Mouse (Mus musculus) ovary, postnatal 36 days (tissue): Measurements from ENCODE around the gene Hoxa1.
A peak's percentile ranks its signal among the peaks of the same experiment; 100 is the strongest.

Experiments used
- DNase-seq: peaks from one replicate; pipeline ENCODE4 v3.0.0; 2022; ENCODE audit warnings: low spot score, mixed read lengths

Hoxa1 gene

GRCm38 (mm10) chr6:52170898-52171223 is 12.7 kb upstream of the Hoxa1 start:
- DNase-seq = no peak

GRCm38 (mm10) chr6:52170166-52170897 is 12.2 kb upstream of the Hoxa1 start:
- DNase-seq = no peak

GRCm38 (mm10) chr6:52169499-52170165 is 11.5 kb upstream of the Hoxa1 start:
- no peak for DNase-seq

- DNase-seq = peak; percentile 20
These were observed 10.3 kb upstream of the Hoxa1 start for GRCm38 (mm10) chr6:52168191-52169055.

- no peak for DNase-seq
These were observed 9.6 kb upstream of the Hoxa1 start for GRCm38 (mm10) chr6:52167736-52168161.

GRCm38 (mm10) chr6:52167176-52167575 is 9.1 kb upstream of the Hoxa1 start:
- DNase-seq = no peak

- DNase-seq = no peak
These were observed 8.4 kb upstream of the Hoxa1 start for GRCm38 (mm10) chr6:52166431-52167077.

- no peak for DNase-seq
These were observed 7.6 kb upstream of the Hoxa1 start for GRCm38 (mm10) chr6:52165441-52166370.

- DNase-seq = no peak
These were observed 6.7 kb upstream of the Hoxa1 start, which contains the start of gene Hoxa2 for GRCm38 (mm10) chr6:52164626-52165440. Gene Hoxa2 (minus strand): TSS chr6:52164831.

- peak; percentile 15 for DNase-seq
These were observed 6.0 kb upstream of the Hoxa1 start for GRCm38 (mm10) chr6:52164051-52164625.

GRCm38 (mm10) chr6:52163366-52164031 is 5.4 kb upstream of the Hoxa1 start:
- no peak for DNase-seq

- DNase-seq = no peak
These were observed 4.7 kb upstream of the Hoxa1 start for GRCm38 (mm10) chr6:52162611-52163365.

- no peak for DNase-seq
These were observed 3.9 kb upstream of the Hoxa1 start for GRCm38 (mm10) chr6:52162093-52162380.

- DNase-seq = no peak
These were observed 3.4 kb upstream of the Hoxa1 start for GRCm38 (mm10) chr6:52161336-52162092.

GRCm38 (mm10) chr6:52160511-52161335 is 2.6 kb upstream of the Hoxa1 start:
- DNase-seq = peak; percentile 41

GRCm38 (mm10) chr6:52159979-52160378 is 1.9 kb upstream of the Hoxa1 start:
- DNase-seq = no peak

GRCm38 (mm10) chr6:52159164-52159761 is 1.1 kb upstream of the Hoxa1 start:
- DNase-seq = peak; percentile 18
